Mouse (Mus musculus): ENCODE measurements around the gene Trpm5. TPM values are rescaled to one million over a fixed set of nuclear protein-coding genes. Genes with fewer than 3 reads are reported as not detected.

Trpm5 gene
- total and polyA plus RNA-seq, 3 experiments: 0.23 to 0.40 (median 0.24) TPM

DNA sequence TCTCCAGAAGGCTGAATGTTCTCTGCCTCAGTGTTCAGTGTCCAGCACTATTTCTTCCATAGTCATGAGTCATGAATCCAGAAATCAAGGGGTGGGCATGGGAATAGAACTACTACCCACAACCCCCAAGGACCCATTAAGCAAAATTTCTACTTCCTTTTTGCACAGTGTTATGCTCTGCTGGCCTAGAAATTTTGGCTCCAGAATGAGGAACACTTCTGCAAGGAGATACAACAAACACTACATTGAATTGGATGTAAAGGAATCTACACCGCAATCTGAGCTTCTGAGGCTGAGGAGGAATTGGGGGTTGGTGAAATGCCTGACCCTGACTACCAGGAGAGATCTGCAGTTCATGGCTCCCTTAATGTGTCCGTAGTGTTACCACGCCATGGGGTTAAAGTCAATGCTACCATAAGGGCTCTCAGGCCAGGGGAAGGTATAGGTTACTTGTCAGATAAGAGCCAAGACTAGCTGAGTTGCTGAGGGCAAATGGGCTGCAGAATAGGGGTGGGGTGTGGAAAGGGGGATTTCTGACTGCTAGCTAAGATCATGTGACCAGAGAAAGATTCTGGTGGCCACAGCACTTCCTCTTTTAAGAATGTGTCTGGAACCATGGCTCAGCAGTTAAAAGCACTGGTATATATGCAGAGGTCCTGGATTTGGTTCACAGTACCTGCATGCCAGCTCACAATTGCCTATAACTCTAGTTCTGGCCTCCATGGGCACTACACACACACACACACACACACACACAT lies 56.1 kb downstream of the Trpm5 start:
- no peak for DNase-seq

DNA sequence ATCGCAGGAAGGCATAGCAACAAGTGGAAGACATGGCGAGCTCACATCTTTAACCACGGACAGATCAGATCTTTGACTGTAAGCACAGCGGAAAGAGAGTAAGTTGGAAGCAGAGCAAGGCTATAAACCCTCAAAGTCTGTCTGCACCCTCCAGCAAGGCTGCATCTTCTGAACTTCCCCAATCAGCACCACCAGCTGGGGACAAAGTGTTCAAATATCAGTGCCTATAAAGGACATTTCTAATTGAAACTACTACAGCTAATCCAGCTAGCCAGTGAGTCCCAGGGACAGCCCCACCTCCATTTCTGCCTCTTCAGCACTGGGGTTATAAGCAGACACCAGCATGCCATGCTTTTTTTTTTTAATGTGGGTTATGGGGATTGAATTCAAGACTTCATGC lies 57.1 kb downstream of the Trpm5 start:
- DNase-seq: no peak

DNA sequence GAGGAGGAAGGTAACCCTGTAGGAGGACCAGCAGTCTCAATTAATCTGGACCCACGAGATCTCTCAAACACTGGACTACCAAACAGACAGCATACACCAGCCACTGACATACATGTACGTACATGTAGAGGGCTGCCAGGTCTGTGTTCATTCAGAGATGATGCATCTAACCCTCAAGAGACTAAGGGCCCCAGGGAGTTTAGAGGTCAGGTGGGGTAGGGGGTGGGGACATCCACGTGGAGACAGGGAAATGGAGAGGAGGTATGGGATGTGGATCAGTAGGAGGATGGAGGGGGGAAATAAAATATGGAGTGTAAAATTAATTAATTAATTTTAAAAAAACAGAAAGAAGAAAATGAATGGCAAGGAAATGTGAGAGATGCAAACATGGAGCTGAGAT lies 57.7 kb downstream of the Trpm5 start:
- DNase-seq: no peak

DNA sequence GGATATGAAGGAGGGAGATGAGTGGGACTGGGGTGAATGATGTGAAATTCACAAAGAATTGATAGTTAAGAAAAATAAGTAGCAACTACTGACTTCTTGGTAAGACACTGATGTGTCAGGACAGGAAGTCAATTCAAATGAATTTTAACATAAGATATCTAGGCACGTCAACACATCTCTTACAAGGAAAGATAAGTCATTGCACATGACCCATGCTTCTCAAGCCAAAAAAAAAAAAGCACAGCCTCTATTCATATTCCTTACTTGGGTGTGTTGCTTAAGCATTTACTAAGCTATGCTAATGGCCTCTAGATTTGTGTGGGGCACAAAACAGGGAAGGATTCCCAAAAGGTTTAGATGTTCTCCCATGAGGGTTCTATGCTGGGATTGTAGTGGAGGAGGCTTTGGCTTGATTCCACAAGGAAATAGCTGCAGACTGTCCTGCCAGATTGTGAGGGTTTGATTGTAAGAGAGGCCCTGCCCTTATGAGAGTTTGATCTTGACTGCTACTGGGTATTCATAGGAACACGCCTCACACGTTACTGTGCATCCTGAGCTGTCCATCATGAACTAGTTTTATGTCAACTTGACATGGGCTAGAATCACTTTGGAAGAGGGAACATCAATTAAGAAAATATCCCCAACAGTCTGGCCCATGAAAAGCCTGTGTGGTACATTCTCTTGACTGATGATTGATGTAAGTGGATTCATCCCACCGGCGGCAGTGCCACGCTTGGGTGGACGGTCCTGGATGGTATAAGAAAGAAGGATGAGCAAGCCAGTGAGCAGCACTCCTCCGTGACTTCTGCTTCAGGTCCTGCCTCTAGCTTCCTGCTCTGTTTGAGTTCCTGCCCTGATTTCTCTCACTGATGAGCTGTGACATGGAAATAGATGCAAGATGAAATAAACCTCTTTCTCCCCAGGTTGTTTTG lies 59.7 kb downstream of the Trpm5 start:
- no peak for DNase-seq

DNA sequence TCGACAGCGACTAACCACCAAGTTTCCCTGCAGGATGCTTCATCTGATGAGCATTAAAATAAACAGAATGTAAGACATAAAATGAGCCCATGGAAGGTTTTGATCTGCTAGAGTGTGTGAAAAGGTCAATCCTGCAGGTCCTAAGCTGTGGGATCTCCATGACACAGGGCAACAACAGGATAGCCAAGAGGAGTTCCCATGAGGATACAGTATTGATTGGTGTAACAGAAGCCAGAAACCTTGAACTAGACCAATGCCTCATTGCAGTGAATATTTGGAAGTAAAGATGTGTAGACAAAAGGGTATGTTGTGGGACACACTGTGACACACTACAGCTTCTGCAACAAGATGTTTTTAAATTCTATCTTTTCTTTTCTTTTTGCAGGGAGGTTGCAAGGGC lies 60.3 kb downstream of the Trpm5 start:
- no peak for DNase-seq

DNA sequence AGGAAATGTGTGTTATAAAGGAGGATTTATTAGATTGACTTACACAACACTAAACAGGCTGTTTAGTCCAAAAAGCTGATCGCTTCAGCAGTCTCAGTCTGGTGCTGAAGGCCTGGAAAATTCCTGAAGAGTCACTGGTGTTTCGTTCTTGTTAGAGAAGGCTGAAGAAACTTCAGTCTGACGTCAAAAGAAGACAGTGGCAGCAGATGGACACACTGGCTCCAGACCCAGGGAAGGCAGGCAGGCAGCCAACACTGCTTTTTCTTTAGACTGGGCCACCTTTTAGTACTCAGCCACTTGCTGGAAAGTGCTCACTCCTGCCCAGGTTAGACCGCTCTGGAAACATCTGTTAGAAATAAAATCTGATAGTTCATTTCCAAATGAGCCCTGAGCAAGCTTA lies 60.9 kb downstream of the Trpm5 start:
- peak; percentile 34 for DNase-seq

DNA sequence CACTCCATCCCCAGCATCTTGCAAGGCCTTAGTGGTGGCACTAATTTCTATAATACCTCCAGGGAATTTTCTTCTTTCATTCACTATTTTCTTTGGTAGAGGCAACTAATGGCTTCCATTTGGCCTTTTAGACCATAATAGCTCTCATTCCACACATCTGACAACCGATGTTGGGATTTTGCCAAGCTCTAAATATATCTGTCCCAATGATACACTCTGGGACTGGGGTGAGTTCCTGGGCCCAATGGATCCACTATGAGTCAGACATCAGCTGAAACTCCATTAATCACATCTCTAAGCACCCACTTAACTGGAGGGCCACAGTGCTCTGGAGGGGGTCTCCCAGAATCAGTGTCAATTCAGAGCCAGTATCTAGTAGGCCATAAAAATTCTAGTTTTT lies 62.6 kb downstream of the Trpm5 start:
- DNase-seq: peak; percentile 46

DNA sequence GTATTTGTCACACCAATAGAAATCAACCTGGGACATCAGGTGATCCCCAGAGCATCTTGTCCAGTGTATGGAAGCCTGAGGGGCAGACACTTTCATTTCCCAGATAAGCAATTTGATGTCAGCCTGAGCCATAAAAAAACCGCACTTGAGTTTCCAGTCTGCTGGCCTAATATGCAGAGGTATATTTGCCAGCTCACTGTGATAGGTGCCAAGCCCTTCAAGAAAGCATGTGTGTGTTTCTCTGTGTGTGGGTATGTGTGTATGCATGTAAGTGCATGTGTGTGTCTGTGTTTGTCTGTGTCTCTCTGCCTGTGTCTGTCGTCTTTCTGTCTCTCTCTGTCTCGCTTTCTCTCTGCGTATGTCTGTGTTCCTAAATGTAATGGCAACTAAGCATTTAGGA lies 67.2 kb downstream of the Trpm5 start:
- no peak for DNase-seq

DNA sequence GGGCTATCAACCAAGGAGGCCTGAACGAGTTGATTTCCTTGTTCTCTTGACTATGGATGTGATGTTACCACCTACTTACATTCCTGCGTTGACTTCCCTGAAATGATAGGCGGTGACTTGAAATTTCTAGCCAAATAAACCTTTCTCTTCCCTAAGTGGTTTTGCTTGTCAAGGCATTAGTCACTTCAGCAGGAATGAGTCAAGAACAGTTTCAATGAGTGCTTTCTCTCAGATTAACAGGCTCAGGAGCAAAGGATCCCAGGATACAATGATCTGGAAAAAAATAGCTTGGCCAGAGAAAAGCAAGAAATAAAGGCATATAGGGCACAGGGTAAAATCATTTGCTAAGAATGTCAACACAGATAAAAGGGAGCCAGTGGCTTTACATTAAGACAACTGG lies 68.9 kb downstream of the Trpm5 start:
- no peak for DNase-seq

DNA sequence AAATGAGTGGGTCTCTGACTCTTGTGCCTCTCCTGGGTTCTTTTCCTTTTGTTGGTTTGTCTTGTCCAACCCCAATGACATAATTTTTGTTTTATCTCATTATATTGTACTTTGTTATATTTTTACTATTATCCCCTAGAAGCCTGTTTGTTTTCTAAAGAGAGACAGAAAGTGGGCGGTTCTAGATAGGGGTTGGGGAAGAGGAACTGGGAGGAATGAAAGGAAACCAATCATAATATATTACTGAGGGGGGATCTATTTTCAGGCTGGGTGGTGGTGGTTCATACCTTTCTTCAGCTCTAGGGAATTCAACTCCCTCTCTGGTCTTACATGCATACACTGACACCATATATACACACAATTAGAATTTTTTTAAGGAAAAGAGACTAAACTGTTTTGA lies 70.1 kb downstream of the Trpm5 start:
- no peak for DNase-seq

DNA sequence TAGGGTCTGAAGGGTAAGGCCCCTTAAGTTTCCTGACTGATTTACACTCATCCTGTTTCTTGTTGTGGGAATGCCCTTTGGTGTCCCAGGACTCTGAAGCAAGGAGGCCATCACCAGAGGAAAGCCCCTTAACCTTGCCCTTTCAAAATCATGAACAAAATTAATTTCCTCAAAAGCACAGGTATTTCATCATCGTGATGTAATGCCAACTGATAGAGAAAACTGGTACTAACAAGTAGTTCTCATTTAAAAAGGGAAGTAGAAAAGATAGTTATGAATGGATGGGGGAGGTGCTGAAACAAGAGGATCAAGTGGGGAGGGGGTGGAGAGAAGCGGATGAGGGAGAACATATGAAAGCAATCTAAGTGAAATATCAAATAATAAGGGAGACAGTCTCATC lies 70.9 kb downstream of the Trpm5 start:
- no peak for DNase-seq

DNA sequence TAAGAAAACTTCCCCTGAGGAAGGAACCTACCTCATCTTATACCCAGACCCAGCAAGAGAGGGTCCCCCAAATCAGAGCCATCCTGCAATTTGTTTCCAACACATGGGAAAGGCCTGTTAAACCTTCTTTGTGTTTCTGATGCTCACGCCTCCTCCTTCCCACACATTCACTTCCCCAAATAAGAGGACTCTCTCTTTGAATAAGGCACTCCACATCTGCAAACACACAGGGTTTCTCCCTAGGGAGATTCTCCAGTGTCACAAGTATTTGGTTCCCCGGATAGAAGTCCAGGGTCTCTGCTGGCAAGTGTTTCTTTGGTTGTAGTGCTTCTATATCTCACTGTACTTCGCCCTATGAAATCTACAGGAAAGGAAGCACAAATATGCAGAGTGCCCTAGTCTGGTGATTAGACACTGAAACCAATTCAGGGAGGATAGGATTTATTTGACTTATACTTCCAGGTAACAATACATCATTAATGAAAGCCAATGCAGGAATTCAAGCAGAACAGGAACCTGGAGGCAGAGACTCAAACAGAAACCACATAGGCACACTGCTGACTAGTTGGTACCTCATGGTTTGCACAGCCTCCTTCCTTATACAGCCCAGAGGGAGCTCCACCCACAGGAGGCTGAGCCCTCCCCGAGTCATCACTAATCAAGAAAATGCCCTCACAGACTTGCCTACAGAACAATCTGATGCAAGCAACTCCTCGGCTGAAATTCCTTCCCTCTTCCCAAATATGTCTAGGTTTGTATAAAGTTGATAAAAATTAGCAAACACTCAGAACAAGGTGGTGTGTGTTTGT lies 72.9 kb downstream of the Trpm5 start:
- no peak for DNase-seq

DNA sequence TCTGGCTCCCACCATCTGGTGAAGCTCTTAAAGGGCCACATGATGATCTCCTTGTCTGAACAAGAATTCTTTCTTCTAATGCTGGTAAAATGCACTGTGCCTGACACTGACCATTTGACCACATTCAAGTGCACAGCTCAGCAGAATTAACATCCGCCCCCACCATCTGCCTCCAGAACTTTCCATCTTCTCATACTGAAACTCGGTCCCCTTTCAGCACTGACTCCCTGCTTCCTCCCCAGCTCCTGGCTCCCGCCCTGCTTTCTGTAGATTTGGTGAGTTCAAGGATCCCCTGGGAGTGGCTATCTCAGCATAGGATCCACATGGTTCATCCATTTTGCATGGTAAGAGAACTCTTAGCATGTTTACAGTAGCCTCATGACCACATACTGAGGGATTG lies 73.7 kb downstream of the Trpm5 start:
- no peak for DNase-seq

DNA sequence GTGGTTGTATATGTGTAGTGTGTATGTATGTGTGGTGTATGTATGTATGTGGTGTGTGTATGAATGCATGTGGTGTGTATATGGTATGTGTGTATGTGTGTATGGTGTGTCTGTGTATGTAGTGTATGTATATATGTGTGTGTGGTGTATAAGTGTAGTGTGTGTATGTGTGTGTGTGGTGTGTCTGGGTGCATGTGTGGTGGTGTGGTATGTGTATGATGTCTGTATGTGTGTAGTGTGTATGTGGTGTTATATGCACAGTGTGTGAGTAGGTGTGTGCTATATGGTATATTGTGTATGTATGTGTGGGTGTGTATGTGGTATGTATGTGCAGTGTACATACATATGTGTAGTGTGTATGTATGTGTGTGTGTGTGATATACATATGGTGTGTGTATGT lies 74.4 kb downstream of the Trpm5 start:
- no peak for DNase-seq

Other genes with a start within 250 kb of the Trpm5 start
- 1,000 to 10,000 TPM in 1 of 2 experiments, 100 to 1,000 TPM in 1; 531 to 1,365 TPM for gene Th, start 163.5 kb downstream of the Trpm5 start, total RNA-seq (2021)
- 447 and 488 TPM in 2 replicates for gene Th, start 163.5 kb downstream of the Trpm5 start, polyA plus RNA-seq (2012; rRNA removed)
- gene Ascl2, start 125.4 kb downstream of the Trpm5 start, total RNA-seq (2021): under 1 TPM; 0.17 to 0.35 TPM
- 1.9 and 3.8 TPM in 2 replicates for gene Ascl2, start 125.4 kb downstream of the Trpm5 start, polyA plus RNA-seq (2012; rRNA removed)
- under 1 TPM; 0.49 to 0.62 TPM for gene Tspan32, start 89.6 kb downstream of the Trpm5 start, total RNA-seq (2021)
- gene Tspan32, start 89.6 kb downstream of the Trpm5 start, polyA plus RNA-seq (2012; rRNA removed): 0.83 and 1.4 TPM in 2 replicates
- gene Cd81, start 41.9 kb downstream of the Trpm5 start, total RNA-seq (2021): 100 to 1,000 TPM; 693 to 716 TPM
- 3,024 and 3,201 TPM in 2 replicates for gene Cd81, start 41.9 kb downstream of the Trpm5 start, polyA plus RNA-seq (2012; rRNA removed)
- gene Tssc4, start 25.4 kb downstream of the Trpm5 start, total RNA-seq (2021): 10 to 100 TPM; 23.3 to 30.9 TPM
- 120 and 142 TPM in 2 replicates for gene Tssc4, start 25.4 kb downstream of the Trpm5 start, polyA plus RNA-seq (2012; rRNA removed)
- gene Kcnq1, start 11.7 kb upstream of the Trpm5 start, total RNA-seq (2021): 1 to 10 TPM; 1.9 to 4.1 TPM
- gene Kcnq1, start 11.7 kb upstream of the Trpm5 start, polyA plus RNA-seq (2012; rRNA removed): 14.2 and 17.2 TPM in 2 replicates